Mouse (Mus musculus) erythroblast, embryonic 14.5 days (primary cell): ENCODE data around the gene Nav2.

ENCODE experiments used
- GATA1 ChIP-seq: IDR thresholded peaks from 2 replicates; pipeline ENCODE4 v1.6.1; 2012; ENCODE audit warnings: low read length, inconsistent platforms, mixed read lengths
- TAL1 ChIP-seq: IDR thresholded peaks from 3 replicates; pipeline ENCODE4 v1.6.1; 2012; ENCODE audit warnings: low read length, inconsistent platforms, mixed read lengths

- TF ChIP-seq TAL1 (no peak), GATA1 (no peak)
Observed at GRCm38 (mm10) chr7:49162079-49162478, 253.6 kb downstream of the Nav2 start.
